Mouse (Mus musculus) left cerebral cortex, adult 9 months (tissue): ENCODE measurements around the gene Cfap61.

Source experiments
- DNase-seq, 2 experiments: peaks; one replicate each; pipeline ENCODE4 v3.0.0; 2022; ENCODE audit warnings: low spot score in 2 of 2

Gene Cfap61

DNA sequence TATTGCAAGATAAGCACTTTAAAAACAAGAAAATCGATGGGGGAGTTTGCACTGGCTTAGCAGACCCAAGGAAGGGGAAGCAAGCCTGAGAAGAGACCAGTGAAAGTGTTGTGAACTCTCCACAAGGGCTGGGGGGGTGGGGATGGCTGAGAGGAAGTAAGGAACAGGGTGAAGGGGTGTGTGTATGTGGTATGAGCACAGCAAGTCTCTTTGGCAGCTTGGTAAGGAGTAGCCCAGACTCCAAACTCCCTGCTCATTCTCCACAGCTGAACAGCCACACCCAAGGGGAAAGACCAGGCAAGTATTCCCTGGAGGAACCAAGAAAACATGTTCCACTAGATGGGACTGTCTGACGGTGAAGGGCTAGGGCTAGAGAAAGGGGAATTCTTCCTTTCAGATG, 76.2 kb downstream of the Cfap61 start:
- DNase-seq: no peak

GRCm38 (mm10) chr2:146015341-146016186, 81.0 kb downstream of the Cfap61 start:
- DNase-seq: no peak

GRCm38 (mm10) chr2:146022846-146023245, 88.3 kb downstream of the Cfap61 start:
- DNase-seq: no peak

DNA sequence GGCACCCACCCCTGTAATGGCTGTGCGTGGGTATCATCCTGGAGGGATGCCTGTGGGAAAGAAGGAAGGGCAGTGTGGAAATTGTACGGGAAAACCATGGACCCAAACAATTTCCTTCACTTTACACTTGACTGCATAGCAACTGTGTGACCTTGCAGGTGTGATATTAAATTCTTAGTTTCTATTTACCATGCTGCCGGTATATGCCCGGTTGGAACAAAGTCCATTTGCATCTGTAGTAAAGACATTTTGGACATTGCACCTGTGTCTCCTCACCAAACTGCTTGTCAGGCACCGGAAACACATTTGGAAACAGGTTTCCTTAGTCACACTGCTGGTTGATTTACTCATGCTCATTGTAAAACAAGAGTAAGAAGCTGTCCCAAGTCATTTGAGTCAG, 109.1 kb downstream of the Cfap61 start:
- no peak for DNase-seq

DNA sequence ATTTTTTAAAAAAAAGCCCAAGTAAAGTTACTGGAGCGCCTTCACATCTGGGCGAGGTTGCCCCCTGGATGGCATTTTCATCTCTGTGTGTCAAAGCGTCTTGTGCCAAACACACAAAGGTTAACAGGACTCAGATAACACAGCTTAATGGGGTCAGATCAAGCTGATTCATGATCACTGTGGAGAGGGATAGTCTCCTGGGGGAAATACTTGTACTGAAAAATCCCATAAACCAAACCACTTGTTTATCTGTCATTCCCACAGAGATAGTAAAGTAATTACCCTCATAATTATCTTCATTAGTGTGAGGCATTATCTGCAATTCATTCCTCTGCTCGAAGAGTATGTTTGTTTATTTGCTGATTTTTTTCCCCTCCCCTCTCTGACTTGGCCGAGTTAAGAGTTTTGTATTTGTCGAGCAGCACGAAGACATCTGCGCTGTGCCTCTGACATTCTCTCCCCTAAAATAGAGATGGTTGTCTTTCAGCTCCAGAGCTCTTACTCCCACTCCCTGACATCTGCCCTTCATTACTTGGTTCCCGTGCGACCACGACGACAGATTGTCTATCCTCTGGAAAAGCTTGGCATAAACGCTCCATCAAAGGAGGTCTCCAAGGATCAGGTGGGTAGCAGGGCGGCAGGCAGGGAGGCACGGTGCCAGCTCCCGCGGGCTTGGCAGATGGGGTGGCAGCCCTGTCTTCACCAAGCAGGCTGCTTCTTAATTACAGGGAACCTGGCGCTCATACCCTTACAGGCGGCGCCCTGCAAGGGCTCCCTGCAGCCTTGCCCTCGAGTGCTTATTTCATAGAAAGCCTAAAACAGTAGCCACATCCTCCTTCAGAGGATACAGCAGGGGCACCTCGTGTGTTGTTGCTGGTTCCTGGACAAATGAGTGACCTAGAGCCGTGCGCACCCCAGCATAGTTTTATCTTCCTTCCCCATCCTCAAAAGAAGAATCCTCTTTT, 110.6 kb downstream of the Cfap61 start:
- DNase-seq: peak in 1 of 2 experiments; percentile 28

- DNase-seq: no peak
Measured at GRCm38 (mm10) chr2:146047691-146048090, 113.1 kb downstream of the Cfap61 start.

- no peak for DNase-seq
Measured at GRCm38 (mm10) chr2:146048221-146048829, 113.7 kb downstream of the Cfap61 start.

GRCm38 (mm10) chr2:146049339-146049738, 114.8 kb downstream of the Cfap61 start:
- DNase-seq: no peak

DNA sequence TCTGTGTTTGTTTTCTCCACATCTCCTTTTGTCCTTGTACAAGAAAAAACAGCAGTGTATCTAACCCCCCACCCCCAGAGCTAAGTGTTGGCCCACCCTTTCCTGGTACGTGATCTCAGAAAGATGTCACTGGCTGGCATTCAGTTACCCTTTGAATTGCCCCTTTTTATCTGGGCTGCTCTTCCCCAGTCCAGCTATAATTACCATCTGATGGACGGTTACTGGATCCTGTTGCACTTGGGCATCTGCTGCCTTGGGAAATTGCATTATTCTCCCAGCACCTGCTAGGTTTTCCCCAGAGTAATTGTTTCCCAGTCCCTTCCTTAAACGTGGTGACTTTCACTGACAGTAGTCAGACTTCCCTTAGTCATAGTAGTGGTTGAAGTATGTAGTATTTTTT, 115.5 kb downstream of the Cfap61 start:
- no peak for DNase-seq

DNA sequence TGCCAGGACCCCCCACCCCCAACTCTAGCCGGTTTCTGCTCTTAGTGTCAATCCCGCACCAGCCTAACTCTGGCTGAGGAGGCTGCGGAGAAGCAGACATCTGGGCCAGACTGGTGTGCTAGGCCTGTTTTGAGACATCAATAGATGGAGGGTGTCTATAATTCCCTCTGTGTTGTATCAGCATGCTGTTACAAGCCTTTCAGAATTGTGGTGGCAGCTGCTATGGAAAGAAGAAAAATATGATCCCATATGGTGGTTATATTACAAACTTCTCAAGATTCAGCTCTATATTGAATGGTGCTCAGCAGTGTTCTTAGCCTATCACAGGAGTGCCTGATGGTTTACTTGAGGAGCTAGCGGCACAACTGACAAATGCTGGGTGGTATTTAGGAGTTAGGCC, 116.8 kb downstream of the Cfap61 start:
- DNase-seq: no peak

DNA sequence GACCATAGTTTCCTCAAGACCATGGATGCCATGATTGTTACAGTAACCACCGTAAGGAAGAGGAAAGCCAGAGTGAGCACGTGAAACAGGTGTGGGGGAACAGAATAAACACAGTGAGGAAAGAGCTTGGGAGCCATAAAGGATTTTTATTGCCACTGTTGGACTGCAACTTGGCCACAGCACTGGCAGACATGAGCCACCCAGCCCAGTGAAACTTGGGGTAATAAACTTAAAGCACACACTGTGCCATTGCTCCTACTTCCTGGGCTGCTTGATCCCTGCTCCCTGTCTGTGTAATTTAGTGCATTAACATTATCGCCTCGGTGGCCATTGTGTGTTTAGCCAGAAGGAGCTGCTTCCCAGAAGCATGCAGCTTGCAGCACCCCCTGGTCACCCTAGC, 122.5 kb downstream of the Cfap61 start:
- DNase-seq: no peak

GRCm38 (mm10) chr2:146058791-146059190, 124.2 kb downstream of the Cfap61 start:
- no peak for DNase-seq

GRCm38 (mm10) chr2:146061421-146062300, 127.1 kb downstream of the Cfap61 start:
- no peak for DNase-seq

- no peak for DNase-seq
Measured at GRCm38 (mm10) chr2:146062330-146063092, 127.9 kb downstream of the Cfap61 start.

DNA sequence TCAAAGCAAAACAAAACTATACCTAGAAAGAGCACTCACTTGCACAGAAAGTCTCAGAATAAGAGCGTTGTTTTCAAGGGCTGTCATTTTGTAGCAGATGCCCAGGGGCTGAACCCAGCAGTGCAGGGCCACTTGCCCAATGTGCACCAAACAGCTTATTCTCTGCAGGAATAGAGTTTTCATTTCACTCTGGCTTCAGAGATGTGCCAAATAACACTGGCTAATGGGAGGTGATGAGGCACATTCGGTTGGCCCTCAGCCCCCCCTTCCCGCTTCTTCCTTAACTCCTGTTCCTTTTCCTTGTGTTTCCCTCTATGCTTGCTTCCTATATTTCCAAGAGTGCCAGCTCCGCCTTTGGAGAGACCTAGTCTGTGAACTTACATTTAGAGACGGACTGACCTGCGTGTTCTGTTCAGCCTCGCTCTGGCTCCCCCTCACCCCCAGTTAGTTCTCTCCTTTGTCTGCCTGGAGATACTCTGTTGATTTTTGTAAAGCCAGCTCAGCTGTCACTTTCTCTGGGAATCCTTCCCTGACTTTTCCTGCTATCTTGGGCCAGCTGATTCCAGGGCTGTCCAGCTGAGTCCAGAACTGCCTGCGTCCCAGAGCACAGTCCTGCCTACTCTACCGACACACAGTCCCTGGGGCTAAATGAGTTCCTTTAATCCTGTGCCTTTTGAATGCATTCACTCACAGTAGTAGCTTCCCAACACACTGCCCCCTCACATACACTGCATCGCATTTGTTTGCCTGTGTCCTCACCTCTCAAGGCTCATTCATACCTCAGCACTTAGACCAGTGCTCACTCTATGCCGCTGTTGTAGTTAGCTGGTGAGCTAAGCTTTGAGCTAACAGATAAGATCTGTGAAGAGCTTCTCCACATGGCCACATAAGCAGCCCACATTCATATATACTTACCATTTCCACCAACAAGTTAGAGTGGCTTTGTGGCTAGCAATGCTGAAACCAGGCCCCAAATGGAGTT, 128.8 kb downstream of the Cfap61 start:
- no peak for DNase-seq

DNA sequence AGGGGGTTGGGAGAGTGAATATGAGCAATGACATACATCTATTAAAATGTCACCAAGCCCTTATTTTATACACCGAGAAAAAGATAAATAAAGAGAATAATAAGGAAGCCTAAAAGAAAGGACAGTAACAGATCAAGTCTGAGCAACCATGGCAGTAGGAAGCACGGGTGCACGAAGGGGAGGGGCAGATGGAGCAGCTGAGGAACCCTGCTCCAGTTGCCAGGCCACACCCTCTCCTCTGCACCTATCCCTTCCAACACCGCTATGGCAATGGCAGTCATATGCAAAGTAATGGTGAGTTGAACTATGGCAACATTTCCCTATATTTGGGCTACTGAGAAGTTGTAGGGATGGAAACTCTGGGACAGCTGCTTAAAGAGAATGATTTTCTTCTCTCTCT, 132.8 kb downstream of the Cfap61 start:
- DNase-seq: no peak

DNA sequence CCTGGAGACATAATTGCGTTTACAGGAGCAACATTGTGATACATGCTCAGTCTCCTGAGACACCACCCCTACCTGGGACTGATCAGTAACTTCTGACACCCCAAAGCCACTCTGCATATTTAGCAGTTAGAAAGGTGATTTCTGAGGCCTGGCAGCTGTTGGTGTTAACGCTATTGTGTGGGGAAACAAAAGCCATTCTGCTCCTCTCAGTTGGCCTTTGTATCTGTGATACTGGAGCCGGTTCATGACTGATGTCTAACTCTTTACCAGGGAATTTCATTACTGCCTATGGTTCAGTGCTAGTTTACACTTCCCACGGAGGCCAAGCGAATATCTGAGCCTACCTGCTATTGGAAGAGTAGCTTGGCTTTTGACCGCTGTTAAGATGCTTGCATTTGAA, 138.7 kb downstream of the Cfap61 start:
- no peak for DNase-seq

DNA sequence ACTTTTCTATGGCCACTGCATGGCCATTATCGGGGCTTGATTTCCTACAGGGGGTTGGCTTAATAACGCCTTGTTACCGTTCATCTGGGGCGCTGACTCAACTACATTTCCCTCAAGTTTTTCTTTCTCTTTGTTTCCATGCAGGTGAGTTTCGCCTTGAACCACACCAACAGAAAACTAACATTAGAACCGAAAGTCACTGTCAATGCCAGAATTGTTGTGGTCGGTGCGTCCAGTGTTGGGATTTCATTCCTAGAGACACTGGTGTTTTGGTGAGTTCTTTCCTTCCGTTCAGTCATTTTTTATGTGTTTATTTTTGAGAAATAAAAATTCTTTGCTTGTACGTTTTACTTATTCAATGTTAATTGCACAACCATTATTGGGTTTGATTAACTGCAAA, 142.5 kb downstream of the Cfap61 start:
- DNase-seq: no peak

- DNase-seq: no peak
Measured at GRCm38 (mm10) chr2:146080282-146080681, 145.7 kb downstream of the Cfap61 start.
